Mouse (Mus musculus): Measurements from ENCODE around the gene Odf2.

Gene Odf2

GRCm38 (mm10) chr2:29934906-29935599 is 46.0 kb downstream of the Odf2 start, which contains the start of gene Gle1:
TSS of gene Gle1 (plus strand) at chr2:29935426.
- DNase-seq (ENCODE audit: low read depth): peak; percentile 97

- DNase-seq (ENCODE audit: low read depth): no peak
These were observed 51.1 kb downstream of the Odf2 start for GRCm38 (mm10) chr2:29940073-29940472.

GRCm38 (mm10) chr2:29940826-29941225 is 51.8 kb downstream of the Odf2 start:
- DNase-seq (ENCODE audit: low read depth): no peak

- no peak for DNase-seq (ENCODE audit: low read depth)
These were observed 55.7 kb downstream of the Odf2 start for GRCm38 (mm10) chr2:29944723-29945122.

GRCm38 (mm10) chr2:29948896-29949295 is 59.9 kb downstream of the Odf2 start:
- no peak for DNase-seq (ENCODE audit: low read depth)

- DNase-seq (ENCODE audit: low read depth): no peak
These were observed 72.2 kb downstream of the Odf2 start for GRCm38 (mm10) chr2:29961246-29961645.

- peak; percentile 38 for DNase-seq (ENCODE audit: low read depth)
These were observed 75.6 kb downstream of the Odf2 start for GRCm38 (mm10) chr2:29964354-29965249.

- DNase-seq (ENCODE audit: low read depth): peak; percentile 96
These were observed 76.3 kb downstream of the Odf2 start, which contains the start of gene Sptan1 for GRCm38 (mm10) chr2:29965250-29965843. TSS of gene Sptan1 (plus strand) at chr2:29965560.

GRCm38 (mm10) chr2:29965906-29966305 is 76.9 kb downstream of the Odf2 start:
- DNase-seq (ENCODE audit: low read depth): no peak

- peak; percentile 28 for DNase-seq (ENCODE audit: low read depth)
These were observed 77.8 kb downstream of the Odf2 start for GRCm38 (mm10) chr2:29966826-29967225.

- no peak for DNase-seq (ENCODE audit: low read depth)
These were observed 78.7 kb downstream of the Odf2 start for GRCm38 (mm10) chr2:29967768-29968167.

- DNase-seq (ENCODE audit: low read depth): no peak
These were observed 79.6 kb downstream of the Odf2 start for GRCm38 (mm10) chr2:29968638-29969037.

- no peak for DNase-seq (ENCODE audit: low read depth)
These were observed 83.0 kb downstream of the Odf2 start for GRCm38 (mm10) chr2:29971838-29972635.

GRCm38 (mm10) chr2:29973525-29973924 is 84.5 kb downstream of the Odf2 start:
- no peak for DNase-seq (ENCODE audit: low read depth)

- DNase-seq (ENCODE audit: low read depth): peak; percentile 83
These were observed 88.3 kb downstream of the Odf2 start for GRCm38 (mm10) chr2:29977307-29977706.

GRCm38 (mm10) chr2:29980661-29981060 is 91.6 kb downstream of the Odf2 start:
- DNase-seq (ENCODE audit: low read depth): no peak
